24 mouse cellular contexts compared by ENCODE assay signal in the genomic region with DNA sequence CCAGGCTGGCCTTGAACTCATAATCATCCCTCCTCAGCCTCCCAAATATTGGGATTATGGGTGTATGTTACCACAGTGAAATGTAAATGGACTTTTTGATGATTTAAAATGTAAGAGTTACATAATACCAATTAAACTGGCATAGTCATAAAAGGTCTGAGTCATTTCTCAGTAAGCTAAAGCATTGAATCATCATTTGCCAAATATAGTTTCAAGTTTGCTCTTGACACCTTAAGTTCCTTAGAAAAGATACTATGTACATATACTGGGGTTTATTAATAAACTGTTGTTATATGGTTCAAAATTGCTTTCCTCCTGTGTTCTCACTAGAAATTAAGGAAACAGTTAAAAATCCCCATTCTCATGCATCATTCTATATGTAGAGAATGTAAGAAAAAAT. TPM values are rescaled to one million over a fixed set of nuclear protein-coding genes. Genes with fewer than 3 reads are reported as not detected.
DNase-seq lines count a peak whose midpoint lies in the region; ATAC-seq lines count a peak whose summit lies in the region.
"Had no signal": no experiment of that assay in that cellular context is flagged by ENCODE, and none has a peak within 500 bp of the region (broad histone marks: within the 10 kb centered on the region; RNA-seq: fewer than 3 reads in every experiment).

No protein-coding gene starts in this region.

- peak; percentile 93 for ATAC-seq in frontal cortex, adult (ENCODE audit: low TSS enrichment)
- ATAC-seq: activated CD4-positive, CD25-positive, alpha-beta regulatory T cell, adult 4 months; CD4-positive, CD25-positive, alpha-beta regulatory T cell, adult 4 months; Patski had no signal

- DNase-seq in frontal cortex, postnatal 10 days (ENCODE audit: low spot score in 2 of 2), result no peak
- peak; percentile 11 for DNase-seq in Muller cell, postnatal 12 days (ENCODE audit: inconsistent ontology term)
- DNase-seq in brain, adult 2 months (ENCODE audit: low read depth, low spot score), result peak; percentile 63
- DNase-seq in telencephalon, adult 2 months (ENCODE audit: low read depth, low spot score), result peak; percentile 50
- DNase-seq in gastrocnemius, adult 18-20 months (ENCODE audit: low spot score), result no peak
- no peak for DNase-seq in kidney, adult 18-20 months
- no peak for DNase-seq in left cerebral cortex, postnatal 25 days (ENCODE audit: low spot score in 2 of 2)
- DNase-seq: adrenal gland, adult 2 months; adrenal gland, adult 8-10 months; adrenal gland, postnatal 10 days; adrenal gland, postnatal 14 days; adrenal gland, postnatal 25 days; adrenal gland, postnatal 36 days; B cell, adult 2 months; cerebellum, adult 11 months; cerebellum, adult 11-12 months; cerebellum, adult 18-20 months; cerebellum, adult 2 months had no signal

- intact Hi-C loops in left cerebral cortex, postnatal 25 days (cut with DNase I), result no loop called here

RNA-seq across cellular contexts. Expression of a gene that starts 39.8 kb away (rescaled TPM):
- total RNA-seq in gastrocnemius, adult 18-20 months (2021), result not detected
- under 1 TPM in 1 of 2 experiments, not detected in 1; 0.23 TPM for total RNA-seq in left cerebral cortex, postnatal 25 days (2021)
- total RNA-seq: adrenal gland, postnatal 10 days; adrenal gland, postnatal 25 days; adrenal gland, postnatal 36 days; CH12.LX; MEL had no signal

Comparison
In these comparisons a context has a peak if more than half of its experiments do, and no peak if none do; other contexts are left out.
1. DNase-seq: peak in Muller cell, postnatal 12 days (single experiment), brain, adult 2 months (single experiment) and telencephalon, adult 2 months (single experiment); none in frontal cortex, postnatal 10 days (0 of 2), gastrocnemius, adult 18-20 months (single experiment), kidney, adult 18-20 months (single experiment) and left cerebral cortex, postnatal 25 days (0 of 2).